Mouse (Mus musculus): Measurements from ENCODE around the gene Slc39a11. TPM values are rescaled to one million over a fixed set of nuclear protein-coding genes. Genes with fewer than 3 reads are reported as not detected.

Gene Slc39a11
- polyA plus RNA-seq, 2 experiments, result 5.1 to 10.2 TPM

DNA sequence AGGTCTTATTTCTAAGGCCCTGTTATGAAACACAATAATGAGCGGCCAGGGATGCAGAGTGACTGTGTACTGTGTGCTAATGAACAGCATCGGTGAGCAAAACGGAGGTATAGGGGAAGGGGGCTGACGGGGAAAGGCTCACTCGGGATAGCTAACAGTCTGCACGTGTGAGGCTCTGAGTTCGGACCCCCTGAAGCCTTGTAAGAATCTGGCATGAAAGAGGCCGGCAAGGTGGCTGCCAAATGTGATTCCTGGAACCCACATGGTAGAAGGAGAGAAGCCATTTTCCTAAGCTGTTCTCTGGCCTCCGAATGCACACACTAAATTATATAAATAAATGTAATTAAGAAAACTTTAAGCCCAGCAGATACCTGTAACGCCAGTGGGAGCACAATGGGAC, 276.0 kb downstream of the Slc39a11 start:
- no peak overlapping the region for H3K4me2 ChIP-seq (ENCODE audit: low read depth)
- no peaks in the 10 kb centered on the region for H3K27me3 ChIP-seq (ENCODE audit: control insufficient read depth, insufficient read depth, low read length)
- H3K9ac ChIP-seq (replicated peaks), result no peak overlapping the region
- H3K27ac ChIP-seq, result no peak overlapping the region
- H3K9me3 ChIP-seq (ENCODE audit: control insufficient read depth, low read length), result no peaks in the 10 kb centered on the region
- TF ChIP-seq CTCF (IDR thresholded peaks at IDR 0.05; ENCODE audit: low read depth), result no peak
- TF ChIP-seq EP300 (IDR thresholded peaks at IDR 0.05; ENCODE audit: low read depth), result no peak
- WGBS (ENCODE audit: insufficient replicate concordance), result 82% methylated on average over 10 of the region's 10 CpGs
- no peak overlapping the region for H3K4me3 ChIP-seq (ENCODE audit: insufficient read depth in 1 of 2, low read depth in 2 of 2, low read length in 2 of 2)
- no peak for ATAC-seq (ENCODE audit: insufficient read depth)
- no peaks in the 10 kb centered on the region for H3K36me3 ChIP-seq (replicated peaks; ENCODE audit: control insufficient read depth, insufficient read depth, low read depth)
- DNase-seq (ENCODE audit: low read depth in 3 of 3, low spot score in 3 of 3), result no peak
- no peaks in the 10 kb centered on the region for H3K4me1 ChIP-seq (replicated peaks; ENCODE audit: control insufficient read depth in 2 of 2, insufficient read depth in 2 of 2, low read length in 1 of 2)

GRCm38 (mm10) chr11:113373331-113373730, 276.5 kb downstream of the Slc39a11 start:
- 83% methylated on average over 9 of the region's 9 CpGs for whole genome bisulfite sequencing (ENCODE audit: insufficient replicate concordance)
- Histone ChIP-seq H3K27me3 (ENCODE audit: control insufficient read depth, insufficient read depth, low read length) (no peaks in the 10 kb centered on the region), H3K9ac (replicated peaks) (no peak overlapping the region), H3K4me3 (ENCODE audit: insufficient read depth in 1 of 2, low read depth in 2 of 2, low read length in 2 of 2) (no peak overlapping the region), H3K4me1 (replicated peaks; ENCODE audit: control insufficient read depth in 2 of 2, insufficient read depth in 2 of 2, low read length in 1 of 2) (no peaks in the 10 kb centered on the region), H3K27ac (no peak overlapping the region), H3K4me2 (ENCODE audit: low read depth) (no peak overlapping the region), H3K9me3 (ENCODE audit: control insufficient read depth, low read length) (no peaks in the 10 kb centered on the region), H3K36me3 (replicated peaks; ENCODE audit: control insufficient read depth, insufficient read depth, low read depth) (no peaks in the 10 kb centered on the region)
- DNase-seq (ENCODE audit: low read depth in 3 of 3, low spot score in 3 of 3) (no peak), ATAC-seq (ENCODE audit: insufficient read depth) (no peak)
- TF ChIP-seq EP300 (IDR thresholded peaks at IDR 0.05; ENCODE audit: low read depth), result no peak
- no peak for TF ChIP-seq CTCF (IDR thresholded peaks at IDR 0.05; ENCODE audit: low read depth)

GRCm38 (mm10) chr11:113368046-113368445, 281.8 kb downstream of the Slc39a11 start:
- no peaks in the 10 kb centered on the region for H3K36me3 ChIP-seq (replicated peaks; ENCODE audit: control insufficient read depth, insufficient read depth, low read depth)
- TF ChIP-seq EP300 (IDR thresholded peaks at IDR 0.05; ENCODE audit: low read depth), result no peak
- TF ChIP-seq CTCF (IDR thresholded peaks at IDR 0.05; ENCODE audit: low read depth), result no peak
- H3K27ac ChIP-seq, result no peak overlapping the region
- WGBS (ENCODE audit: insufficient replicate concordance), result 80% methylated on average over 13 of the region's 13 CpGs
- no peaks in the 10 kb centered on the region for H3K9me3 ChIP-seq (ENCODE audit: control insufficient read depth, low read length)
- ATAC-seq (ENCODE audit: insufficient read depth) (no peak), DNase-seq (ENCODE audit: low read depth in 3 of 3, low spot score in 3 of 3) (no peak)
- no peaks in the 10 kb centered on the region for H3K27me3 ChIP-seq (ENCODE audit: control insufficient read depth, insufficient read depth, low read length)
- H3K9ac ChIP-seq (replicated peaks), result no peak overlapping the region
- H3K4me2 ChIP-seq (ENCODE audit: low read depth), result no peak overlapping the region
- no peak overlapping the region for H3K4me3 ChIP-seq (ENCODE audit: insufficient read depth in 1 of 2, low read depth in 2 of 2, low read length in 2 of 2)
- no peaks in the 10 kb centered on the region for H3K4me1 ChIP-seq (replicated peaks; ENCODE audit: control insufficient read depth in 2 of 2, insufficient read depth in 2 of 2, low read length in 1 of 2)

DNA sequence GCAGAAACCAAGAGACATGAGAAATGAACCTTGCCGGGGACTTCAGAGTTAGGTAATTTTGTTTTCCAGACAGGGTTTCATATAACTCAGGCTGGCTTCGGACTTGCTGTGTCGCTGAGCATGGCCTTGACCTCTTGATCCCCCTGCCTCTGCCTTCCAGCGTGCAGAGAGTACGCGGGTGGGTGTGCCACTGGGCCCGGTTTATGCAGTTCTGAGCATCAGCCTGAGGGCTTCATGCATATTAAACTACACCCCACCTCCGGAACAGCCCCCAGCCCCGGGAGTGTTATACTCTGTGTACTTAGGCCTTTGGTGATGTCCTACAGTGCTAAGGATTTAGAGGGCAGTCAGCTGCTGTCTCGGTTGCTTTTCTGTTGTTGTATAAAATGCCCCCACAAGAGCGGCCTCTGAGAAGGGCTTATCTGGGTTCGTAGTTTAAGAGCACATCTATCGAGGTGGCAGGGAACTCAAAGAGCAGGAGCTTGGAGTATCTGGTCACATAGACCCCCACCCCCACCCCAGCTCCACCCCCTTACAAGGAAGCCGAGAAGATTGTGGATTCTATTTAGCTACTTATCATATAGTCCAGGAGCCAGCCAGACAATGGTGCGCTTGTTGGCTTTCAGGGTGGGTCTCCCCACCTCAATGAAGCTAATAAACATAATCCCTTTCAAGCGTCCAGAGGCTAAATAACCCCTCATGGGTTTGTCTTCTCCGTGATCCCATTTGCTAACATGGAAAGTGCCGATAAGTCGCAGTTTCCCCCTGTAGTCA, 283.4 kb downstream of the Slc39a11 start:
- WGBS (ENCODE audit: insufficient replicate concordance), result 62% methylated on average over 19 of the region's 19 CpGs

GRCm38 (mm10) chr11:113363739-113364138, 286.1 kb downstream of the Slc39a11 start:
- no peak for TF ChIP-seq CTCF (IDR thresholded peaks at IDR 0.05; ENCODE audit: low read depth)
- no peak for TF ChIP-seq EP300 (IDR thresholded peaks at IDR 0.05; ENCODE audit: low read depth)
- ATAC-seq (ENCODE audit: insufficient read depth), result no peak

More for the DNA sequence above, 283.4 kb downstream of the Slc39a11 start:
- no peaks in the 10 kb centered on the region for H3K27me3 ChIP-seq (ENCODE audit: control insufficient read depth, insufficient read depth, low read length)
- DNase-seq (ENCODE audit: low read depth in 3 of 3, low spot score in 3 of 3) (peak in 1 of 3 experiments; percentile 2), ATAC-seq (ENCODE audit: insufficient read depth) (no peak)
- no peak overlapping the region for H3K27ac ChIP-seq
- no peak overlapping the region for H3K4me2 ChIP-seq (ENCODE audit: low read depth)
- H3K36me3 ChIP-seq (replicated peaks; ENCODE audit: control insufficient read depth, insufficient read depth, low read depth), result no peaks in the 10 kb centered on the region
- no peak overlapping the region for H3K9ac ChIP-seq (replicated peaks)
- no peaks in the 10 kb centered on the region for H3K4me1 ChIP-seq (replicated peaks; ENCODE audit: control insufficient read depth in 2 of 2, insufficient read depth in 2 of 2, low read length in 1 of 2)
- H3K9me3 ChIP-seq (ENCODE audit: control insufficient read depth, low read length), result no peaks in the 10 kb centered on the region
- TF ChIP-seq EP300 (IDR thresholded peaks at IDR 0.05; ENCODE audit: low read depth) (no peak), CTCF (IDR thresholded peaks at IDR 0.05; ENCODE audit: low read depth) (no peak)
- no peak overlapping the region for H3K4me3 ChIP-seq (ENCODE audit: insufficient read depth in 1 of 2, low read depth in 2 of 2, low read length in 2 of 2)

More at GRCm38 (mm10) chr11:113363739-113364138, 286.1 kb downstream of the Slc39a11 start:
- no peak overlapping the region for H3K4me2 ChIP-seq (ENCODE audit: low read depth)
- H3K36me3 ChIP-seq (replicated peaks; ENCODE audit: control insufficient read depth, insufficient read depth, low read depth), result no peaks in the 10 kb centered on the region
- H3K27ac ChIP-seq, result no peak overlapping the region
- H3K27me3 ChIP-seq (ENCODE audit: control insufficient read depth, insufficient read depth, low read length), result no peaks in the 10 kb centered on the region
- DNase-seq (ENCODE audit: low read depth in 3 of 3, low spot score in 3 of 3), result no peak
- H3K9ac ChIP-seq (replicated peaks), result no peak overlapping the region
- no peaks in the 10 kb centered on the region for H3K4me1 ChIP-seq (replicated peaks; ENCODE audit: control insufficient read depth in 2 of 2, insufficient read depth in 2 of 2, low read length in 1 of 2)
- H3K9me3 ChIP-seq (ENCODE audit: control insufficient read depth, low read length), result no peaks in the 10 kb centered on the region
- no peak overlapping the region for H3K4me3 ChIP-seq (ENCODE audit: insufficient read depth in 1 of 2, low read depth in 2 of 2, low read length in 2 of 2)
- 60% methylated on average over 13 of the region's 13 CpGs for WGBS (ENCODE audit: insufficient replicate concordance)
